Mouse (Mus musculus): ENCODE results near the gene Gm5773. TPM values are rescaled to one million over a fixed set of nuclear protein-coding genes. Genes with fewer than 3 reads are reported as not detected.

Gm5773 gene
- polyA plus RNA-seq (2015; fragmentation: Illumina TruSeq; extraction: RNeasy Lipid Tissue Mini Kit (QIAGEN cat#74804); ENCODE audit: low read depth, low replicate concordance): not detected

DNA sequence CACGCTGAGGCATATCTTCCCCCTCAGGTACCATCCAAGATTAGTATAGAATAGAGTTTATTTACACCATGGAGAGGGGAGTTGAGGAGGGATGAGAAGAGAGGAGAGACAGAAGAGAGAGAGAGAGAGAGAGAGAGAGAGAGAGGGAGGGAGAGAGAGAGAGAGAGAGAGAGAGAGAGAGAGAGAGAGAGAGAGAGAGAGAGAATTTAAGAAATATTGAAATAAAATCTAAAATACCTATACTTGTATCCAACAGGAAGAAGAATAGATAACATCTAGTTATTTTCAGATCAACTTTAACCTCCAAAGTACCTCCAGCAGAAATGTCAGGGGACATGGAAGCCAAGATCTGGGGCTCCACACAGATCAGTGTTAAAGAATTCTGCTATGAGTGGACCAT is at the start of gene Gm5773:
Gm5773 (plus strand) TSS at position 301 of the 400 bp plus-strand sequence.

DNA sequence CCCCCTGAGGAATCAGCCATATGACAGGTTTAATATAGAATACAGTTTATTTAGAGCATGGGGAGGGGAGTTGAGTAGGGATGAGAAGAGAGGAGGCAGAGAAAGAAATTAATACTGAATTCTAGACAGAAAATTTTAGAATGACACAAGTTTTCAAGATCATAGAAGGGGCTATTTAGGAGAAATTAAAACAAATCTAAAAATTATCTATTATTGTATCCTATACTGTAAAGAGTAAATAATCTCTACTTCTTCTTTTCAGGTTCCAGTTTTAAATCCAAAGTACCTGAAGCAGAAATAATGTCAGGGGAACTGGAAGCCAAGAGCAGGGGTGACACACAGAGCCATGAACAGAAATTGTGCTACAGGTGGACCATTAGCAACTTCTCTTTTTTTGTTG is 23.3 kb downstream of the Gm5773 start, which contains the start of gene Tdpoz4:
Tdpoz4 (plus strand) TSS at position 301 of the 400 bp plus-strand sequence.

Other genes with a start within 250 kb of the Gm5773 start
- gene S100a10, start 217.9 kb upstream of the Gm5773 start, polyA plus RNA-seq (2015; fragmentation: Illumina TruSeq; extraction: RNeasy Lipid Tissue Mini Kit (QIAGEN cat#74804); ENCODE audit: low read depth, low replicate concordance): 99.2 TPM
- gene Tdpoz2, start 120.3 kb upstream of the Gm5773 start, polyA plus RNA-seq (2015; fragmentation: Illumina TruSeq; extraction: RNeasy Lipid Tissue Mini Kit (QIAGEN cat#74804); ENCODE audit: low read depth, low replicate concordance): not detected
- gene Tdpoz1, start 96.7 kb upstream of the Gm5773 start, polyA plus RNA-seq (2015; fragmentation: Illumina TruSeq; extraction: RNeasy Lipid Tissue Mini Kit (QIAGEN cat#74804); ENCODE audit: low read depth, low replicate concordance): not detected
- gene Gm37596, start 79.9 kb upstream of the Gm5773 start, polyA plus RNA-seq (2015; fragmentation: Illumina TruSeq; extraction: RNeasy Lipid Tissue Mini Kit (QIAGEN cat#74804); ENCODE audit: low read depth, low replicate concordance): not detected
- gene Tdpoz4, start 23.4 kb downstream of the Gm5773 start, polyA plus RNA-seq (2015; fragmentation: Illumina TruSeq; extraction: RNeasy Lipid Tissue Mini Kit (QIAGEN cat#74804); ENCODE audit: low read depth, low replicate concordance): not detected
- not detected for gene Tdpoz3, start 53.0 kb downstream of the Gm5773 start, polyA plus RNA-seq (2015; fragmentation: Illumina TruSeq; extraction: RNeasy Lipid Tissue Mini Kit (QIAGEN cat#74804); ENCODE audit: low read depth, low replicate concordance)
- gene Gm9117, start 170.5 kb downstream of the Gm5773 start, polyA plus RNA-seq (2015; fragmentation: Illumina TruSeq; extraction: RNeasy Lipid Tissue Mini Kit (QIAGEN cat#74804); ENCODE audit: low read depth, low replicate concordance): not detected
- not detected for gene Tdpoz5, start 188.3 kb downstream of the Gm5773 start, polyA plus RNA-seq (2015; fragmentation: Illumina TruSeq; extraction: RNeasy Lipid Tissue Mini Kit (QIAGEN cat#74804); ENCODE audit: low read depth, low replicate concordance)